Mouse (Mus musculus) MEL (cell line): ENCODE results near the gene Rab7b.

Experiments
- EP300 ChIP-seq, 2 experiments: IDR thresholded peaks; 2 replicates each; pipeline ENCODE4 v1.6.1; 2011; ENCODE audit warnings: improper control_type of control experiment in 2 of 2, low read length in 2 of 2, low read depth in 1 of 2, mild to moderate bottlenecking in 1 of 2
- GATA1 ChIP-seq: IDR thresholded peaks from 2 replicates; pipeline ENCODE4 v1.6.1; 2011; ENCODE audit warnings: low read depth, low read length, improper control_type of control experiment
- HCFC1 ChIP-seq: IDR thresholded peaks from 2 replicates; pipeline ENCODE4 v1.6.1; 2012; ENCODE audit warnings: low read depth, mild to moderate bottlenecking, inconsistent platforms, low read length, improper control_type of control experiment, moderate library complexity
- ZMIZ1 ChIP-seq: IDR thresholded peaks from 2 replicates; pipeline ENCODE4 v1.6.1; 2012; ENCODE audit warnings: low read depth, mild to moderate bottlenecking, inconsistent platforms, low read length, improper control_type of control experiment, moderate library complexity

DNA sequence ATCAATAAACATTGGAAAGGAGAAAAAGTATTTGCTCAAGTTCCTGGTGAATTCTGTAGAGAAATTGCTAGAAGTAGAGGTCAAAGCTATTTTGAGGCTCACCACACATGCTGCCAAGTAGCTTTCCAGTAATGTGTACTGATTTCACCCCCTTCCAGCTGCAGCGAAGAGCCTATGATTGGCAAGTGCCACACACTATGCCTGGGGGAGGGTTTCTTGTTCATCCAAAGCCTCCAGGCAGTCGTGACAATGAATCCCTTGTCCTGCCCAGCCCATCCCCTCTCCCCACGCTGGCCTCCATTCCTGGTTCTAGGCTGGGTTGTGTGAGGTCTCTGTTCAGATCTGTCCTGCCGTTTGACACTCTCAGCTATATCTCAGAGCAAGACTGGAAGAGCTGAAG, 7.8 kb downstream of the Rab7b start:
- TF ChIP-seq ZMIZ1 (no peak), EP300 (IDR thresholded peaks at IDR 0.05; ENCODE audit: low read depth in 1 of 2, low read length in 2 of 2) (no peak), GATA1 (no peak), HCFC1 (no peak)
